Mouse (Mus musculus) CH12.LX (cell line): ENCODE results near the gene Imp3.
A peak's percentile ranks its signal among the peaks of the same experiment; 100 is the strongest.

Experiments
- CTCF ChIP-seq, 2 experiments: IDR thresholded peaks in 1 of 2; conservative IDR thresholded peaks in 1 of 2; 2 replicates each; pipeline ENCODE4 v1.5.1; 2011 to 2012; ENCODE audit warnings: low read depth in 2 of 2, low read length in 2 of 2, improper control_type of control experiment in 1 of 2, inconsistent platforms in 1 of 2, mild to moderate bottlenecking in 1 of 2, moderate library complexity in 1 of 2
- ETS1 ChIP-seq: conservative IDR thresholded peaks from 2 replicates; pipeline ENCODE4 v1.6.1; 2012; ENCODE audit warnings: low read depth, mild to moderate bottlenecking, inconsistent platforms, low read length, improper control_type of control experiment, moderate library complexity
- MAFK ChIP-seq: IDR thresholded peaks from 2 replicates; pipeline ENCODE4 v1.6.1; 2011; ENCODE audit warnings: low read length, improper control_type of control experiment; ENCODE audit not compliant: insufficient replicate concordance
- MAX ChIP-seq: IDR thresholded peaks from 2 replicates; pipeline ENCODE4 v1.6.1; 2011; ENCODE audit warnings: low read length, improper control_type of control experiment
- POLR2A ChIP-seq: IDR thresholded peaks from 2 replicates; pipeline ENCODE4 v1.6.1; 2011; ENCODE audit warnings: low read depth, mild to moderate bottlenecking, improper control_type of control experiment, low read length
- USF2 ChIP-seq: conservative IDR thresholded peaks from 2 replicates; pipeline ENCODE4 v1.6.1; 2011; ENCODE audit warnings: low read depth, low read length, improper control_type of control experiment

DNA sequence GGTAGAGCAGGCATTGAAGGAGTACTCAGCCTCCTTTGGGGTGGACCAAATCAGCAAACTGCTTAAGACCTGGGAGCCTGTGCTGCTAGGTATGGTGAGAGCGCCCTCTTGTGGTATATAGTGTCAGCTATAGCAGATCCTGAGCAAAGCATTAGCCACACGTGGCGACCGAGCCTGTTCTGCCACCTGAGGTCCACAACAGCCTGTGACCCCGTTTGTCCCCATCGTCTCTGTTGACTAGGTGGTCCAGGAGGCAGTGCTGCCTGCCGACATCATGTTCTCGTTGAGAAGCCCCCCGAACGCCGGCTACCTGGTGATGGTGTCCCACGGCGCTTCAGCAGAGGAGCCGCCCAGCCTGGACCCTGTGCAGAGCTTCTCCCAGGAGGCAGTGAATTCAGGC is 47.5 kb upstream of the Imp3 start:
- TF ChIP-seq CTCF (conservative IDR thresholded peaks at IDR 0.05 in 1 of 2, IDR thresholded peaks at IDR 0.05 in 1 of 2; ENCODE audit: low read depth in 2 of 2, low read length in 2 of 2) (peak; percentile 78 to 93), USF2 (no peak; the same call in 1 of the 2 replicates), ETS1 (no peak), POLR2A (no peak), MAX (peak; percentile 86), MAFK (no peak)
